Mouse (Mus musculus) heart, adult 10 weeks (tissue): Measurements from ENCODE around the gene Vmn1r73. TPM values are rescaled to one million over a fixed set of nuclear protein-coding genes. Genes with fewer than 3 reads are reported as not detected.

Experiments
- polyA plus RNA-seq: library from polyadenylated mRNA; stranded (reverse); fragments of 350-450 nt; fragmentation: Illumina TruSeq; extraction: RNeasy Lipid Tissue Mini Kit (QIAGEN cat#74804); gene quantifications from one replicate; pipeline ENCODE4 v1.2.3, GENCODE M21; 2014; ENCODE audit warnings: low read depth, low replicate concordance

Vmn1r73 gene
- polyA plus RNA-seq: not detected

DNA sequence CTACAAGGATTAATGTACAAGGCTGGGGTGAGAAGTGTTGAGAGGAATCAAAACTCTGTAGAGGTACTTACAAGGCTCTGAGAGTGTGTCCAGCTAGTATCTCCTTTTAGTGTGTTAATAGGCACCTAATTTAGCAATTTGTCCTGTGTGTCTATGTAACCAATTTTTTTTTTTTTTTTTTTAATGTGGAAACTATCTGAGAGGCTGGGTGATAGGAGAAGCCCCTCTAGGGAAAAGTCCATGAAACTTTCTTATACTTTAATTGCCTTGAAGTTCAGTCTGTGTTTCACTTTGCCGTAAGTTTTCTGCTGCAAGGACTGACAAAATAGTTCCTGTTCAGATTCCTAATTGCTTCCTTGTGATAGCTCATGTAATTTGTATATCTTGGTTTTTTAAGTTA is at the start of gene Vmn1r73:
Gene Vmn1r73 (plus strand): TSS at position 301 of the 400 bp plus-strand sequence.

Other genes with a start within 250 kb of the Vmn1r73 start
- gene Zscan4-ps2, start 216.0 kb upstream of the Vmn1r73 start, polyA plus RNA-seq: not detected
- not detected for gene Zscan4-ps3, start 121.0 kb upstream of the Vmn1r73 start, polyA plus RNA-seq
- not detected for gene Vmn1r72, start 50.1 kb upstream of the Vmn1r73 start, polyA plus RNA-seq
- not detected for gene Vmn1r74, start 103.7 kb downstream of the Vmn1r73 start, polyA plus RNA-seq
- gene Vmn1r75, start 144.4 kb downstream of the Vmn1r73 start, polyA plus RNA-seq: not detected
- not detected for gene Vmn1r76, start 207.9 kb downstream of the Vmn1r73 start, polyA plus RNA-seq